Mouse (Mus musculus): Measurements from ENCODE around the gene Ppp6r3. TPM values are rescaled to one million over a fixed set of nuclear protein-coding genes. Genes with fewer than 3 reads are reported as not detected.

Gene Ppp6r3
- polyA plus RNA-seq, 1 experiment from 2014 or later: 44.9 TPM

DNA sequence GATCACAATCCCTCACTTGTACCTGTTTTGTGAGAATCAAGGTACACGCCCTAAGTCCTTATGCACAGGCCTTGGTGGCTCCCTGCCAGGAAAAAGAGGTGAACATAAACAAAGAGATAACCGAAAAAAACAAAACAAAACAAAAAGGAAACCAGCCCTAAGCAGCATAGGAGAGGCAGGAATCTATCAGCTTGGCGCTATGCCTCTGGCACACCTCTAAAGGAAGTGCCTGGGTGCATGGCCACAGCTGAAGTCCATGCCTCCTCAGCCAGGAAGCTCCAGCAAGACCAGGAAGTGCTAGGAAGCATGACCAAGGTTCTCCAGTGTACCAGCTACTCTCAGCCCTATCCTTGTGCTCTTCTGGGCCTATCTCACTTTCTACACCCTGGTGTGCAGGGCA is 126.3 kb downstream of the Ppp6r3 start:
- WGBS (ENCODE audit: missing documents): 84% methylated on average over 3 of the region's 3 CpGs
- no peak overlapping the region for H3K27ac ChIP-seq
- no peak overlapping the region for H3K4me3 ChIP-seq (ENCODE audit: inconsistent target)
- H3K79me2 ChIP-seq (ENCODE audit: inconsistent target): no peaks in the 10 kb centered on the region
- H3K36me3 ChIP-seq (ENCODE audit: inconsistent target): no peaks in the 10 kb centered on the region

DNA sequence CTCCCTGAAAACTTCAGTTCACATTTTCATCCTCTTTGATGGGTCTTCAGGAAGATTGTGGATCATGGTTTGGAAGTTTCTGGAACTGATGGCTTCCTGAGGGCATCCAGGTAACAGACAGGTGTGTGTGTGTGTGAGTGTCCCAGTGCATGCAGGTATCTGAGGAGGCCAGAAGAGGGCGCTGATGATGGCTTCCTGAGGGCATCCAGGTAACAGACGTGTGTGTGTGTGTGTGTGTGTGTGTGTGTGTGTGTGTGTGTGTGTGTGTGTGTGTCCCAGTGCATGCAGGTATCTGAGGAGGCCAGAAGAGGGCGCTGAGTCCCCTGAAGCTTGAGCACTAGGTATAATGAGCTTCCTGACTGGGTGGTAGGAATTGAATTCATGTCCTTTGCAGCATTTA is 128.2 kb downstream of the Ppp6r3 start:
- no peak overlapping the region for H3K4me3 ChIP-seq (ENCODE audit: inconsistent target)
- H3K27ac ChIP-seq: no peak overlapping the region
- no peaks in the 10 kb centered on the region for H3K79me2 ChIP-seq (ENCODE audit: inconsistent target)
- H3K36me3 ChIP-seq (ENCODE audit: inconsistent target): no peaks in the 10 kb centered on the region
- 90% methylated on average over 3 of the region's 3 CpGs for WGBS (ENCODE audit: missing documents)

DNA sequence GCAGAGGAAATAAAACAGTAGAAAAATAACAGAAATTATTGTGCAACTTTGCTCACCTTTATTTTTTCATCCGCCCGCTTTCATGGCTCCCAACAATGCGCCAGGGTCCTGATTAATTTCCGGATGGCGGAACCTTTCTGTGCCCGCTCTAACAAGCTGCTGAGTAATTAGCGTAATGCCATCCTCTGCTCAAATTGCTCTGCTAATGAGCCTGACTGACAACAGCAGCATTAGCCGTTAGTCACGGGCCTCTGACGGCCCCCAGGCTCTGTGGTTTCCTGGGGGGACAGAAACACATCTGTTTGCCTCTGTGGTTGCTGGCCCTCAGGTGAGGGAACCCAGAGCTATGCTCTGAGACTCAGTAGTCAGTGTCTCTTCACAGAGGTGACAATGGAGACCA is 134.5 kb downstream of the Ppp6r3 start:
- 66% methylated on average over 10 of the region's 10 CpGs for WGBS (ENCODE audit: missing documents)
- Histone ChIP-seq H3K79me2 (ENCODE audit: inconsistent target) (no peaks in the 10 kb centered on the region), H3K27ac (no peak overlapping the region), H3K36me3 (ENCODE audit: inconsistent target) (no peaks in the 10 kb centered on the region), H3K4me3 (ENCODE audit: inconsistent target) (no peak overlapping the region)

DNA sequence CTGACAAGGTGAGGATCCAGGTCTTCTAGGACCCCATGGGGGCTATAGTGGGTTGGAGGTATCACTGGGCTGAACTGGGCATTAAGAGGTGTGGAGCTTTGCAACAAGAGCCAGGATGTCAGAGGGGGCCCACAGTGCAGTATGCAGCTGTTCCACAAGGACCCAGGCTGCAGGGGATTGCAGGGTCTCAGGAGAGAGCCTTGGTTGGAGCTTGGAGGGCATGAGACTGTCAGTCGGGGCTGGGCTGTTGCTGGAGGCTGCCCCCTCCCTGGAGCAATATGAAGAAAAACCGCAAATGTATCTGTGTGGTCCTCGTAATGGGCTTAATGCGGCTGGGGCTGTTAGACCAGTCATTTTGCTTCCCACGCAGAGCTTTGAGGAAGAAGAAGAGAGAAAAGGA is 134.9 kb downstream of the Ppp6r3 start:
- no peak overlapping the region for H3K27ac ChIP-seq
- no peaks in the 10 kb centered on the region for H3K36me3 ChIP-seq (ENCODE audit: inconsistent target)
- no peak overlapping the region for H3K4me3 ChIP-seq (ENCODE audit: inconsistent target)
- 43% methylated on average over 5 of the region's 5 CpGs for WGBS (ENCODE audit: missing documents)
- H3K79me2 ChIP-seq (ENCODE audit: inconsistent target): no peaks in the 10 kb centered on the region

DNA sequence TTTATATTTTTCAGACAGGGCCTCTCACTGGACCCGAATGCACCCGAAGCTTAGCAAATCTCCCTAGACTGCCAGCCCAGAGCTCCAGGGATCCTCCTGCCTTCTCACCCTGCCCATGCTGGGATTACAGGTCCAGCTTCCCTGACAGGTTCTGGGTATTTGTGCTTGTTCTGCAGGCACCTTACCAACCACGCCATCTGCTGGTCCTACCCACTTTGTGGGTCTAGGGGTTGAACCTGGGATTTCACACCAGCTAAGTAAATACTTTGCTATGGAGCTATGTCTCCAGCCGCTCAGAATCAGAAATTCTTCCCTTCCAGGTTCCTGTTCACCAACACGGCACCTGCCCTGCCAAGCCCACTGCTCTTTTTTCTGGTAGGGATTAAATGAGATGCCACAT is 137.6 kb downstream of the Ppp6r3 start:
- 83% methylated on average over 5 of the region's 5 CpGs for WGBS (ENCODE audit: missing documents)
- no peak overlapping the region for H3K4me3 ChIP-seq (ENCODE audit: inconsistent target)
- no peaks in the 10 kb centered on the region for H3K36me3 ChIP-seq (ENCODE audit: inconsistent target)
- H3K27ac ChIP-seq: no peak overlapping the region
- no peaks in the 10 kb centered on the region for H3K79me2 ChIP-seq (ENCODE audit: inconsistent target)

DNA sequence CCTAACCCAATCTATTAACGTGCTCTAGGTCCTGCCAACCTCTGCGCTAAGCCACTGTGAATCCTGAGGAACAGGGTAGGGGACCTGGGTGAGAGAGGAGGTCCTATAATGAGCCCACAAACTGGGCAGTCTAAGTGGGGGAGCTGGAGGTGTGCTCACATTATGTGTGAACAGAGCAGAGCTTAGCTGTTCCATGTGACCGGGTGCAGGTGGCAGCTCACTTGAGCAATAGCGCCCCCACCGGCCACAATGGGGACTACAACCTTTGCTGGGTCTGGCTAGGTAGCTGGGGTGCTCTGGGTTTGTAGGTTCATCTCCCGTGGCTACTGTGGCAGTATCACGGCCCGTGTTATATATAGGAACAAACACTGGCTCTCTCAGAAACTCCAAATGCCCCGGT is 138.7 kb downstream of the Ppp6r3 start:
- Histone ChIP-seq H3K4me3 (ENCODE audit: inconsistent target) (no peak overlapping the region), H3K79me2 (ENCODE audit: inconsistent target) (no peaks in the 10 kb centered on the region), H3K36me3 (ENCODE audit: inconsistent target) (no peaks in the 10 kb centered on the region), H3K27ac (no peak overlapping the region)
- WGBS (ENCODE audit: missing documents): 63% methylated on average over 9 of the region's 9 CpGs

DNA sequence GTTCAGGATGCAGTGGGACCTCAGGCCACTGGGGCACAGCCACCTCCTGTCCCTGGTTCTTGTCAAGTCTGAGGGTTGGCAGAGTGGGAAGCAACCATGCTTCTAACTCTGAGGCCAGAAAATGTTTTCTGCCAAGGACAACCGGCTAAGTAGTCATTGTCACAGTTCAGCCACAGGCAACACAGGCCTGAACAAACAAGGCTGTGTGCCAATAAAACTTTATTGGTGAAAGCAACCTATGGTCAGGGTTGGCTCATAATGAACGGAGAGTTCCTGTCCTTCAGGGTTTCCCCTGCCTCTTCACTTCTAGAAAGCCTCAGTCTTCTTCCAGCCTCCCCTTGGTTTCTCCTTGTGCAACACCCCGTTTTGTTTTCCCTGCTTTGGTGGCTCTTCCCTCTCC is 139.7 kb downstream of the Ppp6r3 start:
- Histone ChIP-seq H3K4me3 (ENCODE audit: inconsistent target) (no peak overlapping the region), H3K36me3 (ENCODE audit: inconsistent target) (no peaks in the 10 kb centered on the region), H3K27ac (no peak overlapping the region), H3K79me2 (ENCODE audit: inconsistent target) (no peaks in the 10 kb centered on the region)
- 68% methylated on average over 3 of the region's 3 CpGs for WGBS (ENCODE audit: missing documents)

DNA sequence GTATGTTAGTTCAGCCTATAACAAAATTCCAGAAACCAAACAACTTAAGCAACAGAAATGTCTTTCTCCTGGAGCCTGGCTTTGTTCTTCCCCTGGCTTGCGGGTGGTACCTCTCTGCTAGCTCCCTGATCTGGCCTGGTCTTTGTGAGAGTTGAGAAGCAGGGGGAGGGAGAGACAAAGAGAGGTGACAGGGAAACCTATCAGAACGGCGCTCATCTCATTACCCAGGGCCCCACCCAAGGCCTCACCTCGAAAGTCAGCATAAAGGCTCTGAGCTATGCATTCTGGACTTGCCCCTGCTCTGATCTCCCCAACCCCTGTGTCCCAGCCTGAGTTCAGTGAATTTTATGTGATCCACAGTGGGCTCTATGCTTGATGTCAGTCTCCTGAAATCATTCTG is 140.9 kb downstream of the Ppp6r3 start:
- 77% methylated on average over 4 of the region's 4 CpGs for WGBS (ENCODE audit: missing documents)
- no peaks in the 10 kb centered on the region for H3K79me2 ChIP-seq (ENCODE audit: inconsistent target)

DNA sequence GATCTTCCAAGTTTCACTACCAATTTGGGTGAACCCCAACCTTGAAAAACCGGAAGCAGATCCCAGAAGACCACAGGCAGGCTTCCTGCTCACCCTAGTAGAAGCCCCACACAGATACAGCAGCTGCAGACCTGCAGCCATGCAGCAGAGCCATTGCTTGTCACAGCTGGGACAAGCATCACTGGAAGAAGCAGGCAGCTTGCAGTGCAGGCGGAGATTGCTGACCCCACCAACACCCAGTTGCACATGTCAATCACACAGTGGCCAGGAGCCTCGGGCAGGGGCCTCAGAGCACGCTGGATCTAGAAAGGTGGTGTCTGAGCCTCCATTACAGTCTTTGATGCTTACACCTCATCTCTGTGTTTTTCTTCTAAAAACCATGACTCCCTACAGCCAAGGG is 141.4 kb downstream of the Ppp6r3 start:
- Histone ChIP-seq H3K79me2 (ENCODE audit: inconsistent target) (no peaks in the 10 kb centered on the region), H3K27ac (no peak overlapping the region), H3K36me3 (ENCODE audit: inconsistent target) (no peaks in the 10 kb centered on the region), H3K4me3 (ENCODE audit: inconsistent target) (no peak overlapping the region)
- 71% methylated on average over 4 of the region's 4 CpGs for WGBS (ENCODE audit: missing documents)

More for the DNA sequence above, 140.9 kb downstream of the Ppp6r3 start:
- Histone ChIP-seq H3K27ac (no peak overlapping the region), H3K4me3 (ENCODE audit: inconsistent target) (no peak overlapping the region), H3K36me3 (ENCODE audit: inconsistent target) (no peaks in the 10 kb centered on the region)

DNA sequence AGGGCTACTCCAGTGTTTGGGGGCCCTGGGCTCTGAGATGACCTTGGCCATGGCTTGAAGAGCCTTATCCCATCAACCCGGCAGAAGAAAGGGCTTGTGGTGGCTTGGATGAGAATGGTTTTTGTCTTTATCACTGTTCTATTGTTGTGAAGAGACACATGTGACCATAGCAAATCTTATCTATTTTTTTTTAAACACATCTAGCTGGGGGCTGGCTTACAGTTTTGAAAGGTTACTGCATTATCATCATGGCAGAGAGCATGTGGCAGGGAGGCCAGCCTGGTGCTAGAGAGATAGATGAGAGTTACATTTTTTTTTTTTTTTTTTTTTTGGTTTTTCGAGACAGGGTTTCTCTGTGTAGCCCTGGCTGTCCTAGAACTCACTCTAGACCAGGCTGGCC is 143.6 kb downstream of the Ppp6r3 start:
- H3K4me3 ChIP-seq (ENCODE audit: inconsistent target): no peak overlapping the region
- 85% methylated on average over 2 of the region's 2 CpGs for WGBS (ENCODE audit: missing documents)

DNA sequence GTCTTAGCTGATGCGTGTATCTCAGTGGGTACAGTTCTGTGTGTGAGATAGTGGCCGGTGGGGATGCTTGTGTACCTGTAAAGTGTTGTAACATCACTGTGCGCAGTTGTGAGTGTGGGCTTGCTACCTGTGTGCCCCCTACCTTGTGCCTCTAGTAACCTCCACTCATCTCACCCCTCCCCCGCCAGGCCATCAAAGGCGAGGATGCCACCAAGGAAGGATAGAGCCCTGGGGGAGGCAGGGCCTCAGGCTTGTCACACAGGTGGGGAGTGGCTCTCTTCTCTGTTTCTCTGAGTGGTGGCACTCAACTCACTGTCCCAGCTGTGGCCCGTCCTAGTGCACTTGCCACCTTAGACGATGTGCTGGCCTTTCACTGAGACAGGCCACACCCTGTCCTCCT is 144.5 kb downstream of the Ppp6r3 start:
- no peak overlapping the region for H3K27ac ChIP-seq
- WGBS (ENCODE audit: missing documents): 88% methylated on average over 7 of the region's 7 CpGs
- no peaks in the 10 kb centered on the region for H3K79me2 ChIP-seq (ENCODE audit: inconsistent target)
- H3K4me3 ChIP-seq (ENCODE audit: inconsistent target): no peak overlapping the region
- no peaks in the 10 kb centered on the region for H3K36me3 ChIP-seq (ENCODE audit: inconsistent target)

More for the DNA sequence above, 143.6 kb downstream of the Ppp6r3 start:
- H3K27ac ChIP-seq: no peak overlapping the region
- H3K36me3 ChIP-seq (ENCODE audit: inconsistent target): no peaks in the 10 kb centered on the region
- no peaks in the 10 kb centered on the region for H3K79me2 ChIP-seq (ENCODE audit: inconsistent target)

DNA sequence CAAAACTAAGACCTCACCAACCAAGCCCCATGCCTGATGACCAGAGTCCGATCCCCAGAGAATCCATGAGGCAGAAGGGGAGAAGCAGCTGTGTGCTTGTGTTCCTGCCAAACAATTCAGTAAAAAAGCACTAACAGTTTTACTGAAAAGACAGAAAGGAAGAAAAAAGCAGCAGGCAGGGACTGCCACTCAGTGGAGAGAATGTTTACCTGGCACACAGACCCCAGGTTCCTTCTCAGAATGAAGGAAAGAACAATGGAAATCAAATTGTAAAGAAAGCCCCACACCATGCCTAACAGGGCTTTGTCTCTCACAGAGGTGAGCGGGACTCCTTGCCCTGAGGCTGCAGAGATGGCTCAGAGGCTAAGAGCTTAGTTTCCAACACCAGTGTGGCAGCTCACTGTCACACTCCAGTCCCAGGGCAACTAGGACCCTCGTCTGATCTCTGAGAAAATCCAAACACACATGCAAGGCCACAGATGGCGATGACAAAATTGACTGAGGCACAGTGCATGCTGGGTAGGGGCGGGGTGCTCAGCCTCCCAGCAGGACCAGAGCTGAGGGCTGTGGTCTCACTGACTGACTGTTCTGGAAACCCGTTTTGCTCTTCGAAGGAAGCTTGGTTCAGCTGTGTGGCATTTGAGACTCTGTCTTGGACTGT is 146.3 kb downstream of the Ppp6r3 start:
- no peaks in the 10 kb centered on the region for H3K36me3 ChIP-seq (ENCODE audit: inconsistent target)
- H3K27ac ChIP-seq: no peak overlapping the region
- no peak overlapping the region for H3K4me3 ChIP-seq (ENCODE audit: inconsistent target)
- no peaks in the 10 kb centered on the region for H3K79me2 ChIP-seq (ENCODE audit: inconsistent target)
- WGBS (ENCODE audit: missing documents): 90% methylated on average over 7 of the region's 7 CpGs

DNA sequence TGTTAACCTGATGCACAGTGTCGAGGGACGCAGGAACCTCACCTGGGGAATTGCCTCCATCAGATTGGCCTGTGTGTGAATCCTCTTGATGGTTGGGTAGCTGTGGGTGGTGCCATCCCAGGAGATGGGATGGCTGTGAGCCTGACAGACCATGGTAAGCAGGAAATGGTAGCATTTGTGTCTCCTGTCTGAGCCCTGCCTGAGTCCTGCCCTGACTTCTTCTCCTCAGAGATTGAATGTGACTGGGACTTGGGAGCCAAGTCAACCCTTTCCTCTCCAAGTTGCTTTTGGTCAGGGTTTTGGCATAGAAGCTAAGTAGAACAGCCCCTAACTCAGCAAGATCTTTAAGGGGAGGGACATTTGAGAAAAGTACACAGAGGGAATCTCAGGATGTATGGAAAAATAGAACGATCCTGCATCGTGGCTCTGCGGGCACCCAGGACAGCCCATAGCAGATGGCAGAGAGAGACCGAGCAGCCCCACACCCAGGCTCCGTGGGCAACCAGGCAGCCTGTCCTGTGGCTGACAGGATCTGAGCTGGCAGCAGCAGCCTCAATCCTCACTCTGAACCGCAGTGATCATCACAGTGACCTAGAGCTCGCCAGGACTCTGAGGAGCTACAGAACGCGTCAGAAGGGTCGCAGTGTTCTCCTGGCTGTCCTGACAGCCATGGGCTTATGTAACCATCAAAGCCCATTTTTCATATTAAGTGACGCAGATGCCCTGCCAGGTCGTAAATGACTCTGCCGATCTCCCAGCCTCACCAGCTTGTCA is 147.3 kb downstream of the Ppp6r3 start:
- Histone ChIP-seq H3K27ac (no peak overlapping the region), H3K79me2 (ENCODE audit: inconsistent target) (no peaks in the 10 kb centered on the region), H3K36me3 (ENCODE audit: inconsistent target) (no peaks in the 10 kb centered on the region), H3K4me3 (ENCODE audit: inconsistent target) (no peak overlapping the region)
- WGBS (ENCODE audit: missing documents): 92% methylated on average over 15 of the region's 15 CpGs

DNA sequence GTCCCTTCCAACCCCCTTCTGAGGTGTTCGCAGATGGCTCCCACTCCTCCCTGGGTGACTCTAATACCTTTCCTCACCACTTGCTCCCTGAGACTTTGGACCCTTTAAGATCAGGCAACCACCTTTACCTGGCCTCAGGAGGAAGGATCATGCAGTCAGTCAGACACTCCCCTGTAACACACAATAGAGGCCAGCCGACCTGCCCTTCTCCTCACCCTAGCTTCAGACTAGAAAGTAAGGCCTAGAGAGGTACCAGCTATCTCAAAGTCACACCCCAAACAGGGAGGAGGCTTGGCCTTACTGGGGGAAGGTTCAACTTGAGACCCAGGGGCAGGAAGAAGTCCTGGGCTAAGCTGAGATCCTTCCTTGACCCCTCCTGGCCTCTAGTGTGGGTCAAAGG is 151.3 kb downstream of the Ppp6r3 start:
- H3K36me3 ChIP-seq (ENCODE audit: inconsistent target): no peaks in the 10 kb centered on the region
- H3K27ac ChIP-seq: no peak overlapping the region
- 89% methylated on average over 2 of the region's 2 CpGs for WGBS (ENCODE audit: missing documents)
- H3K4me3 ChIP-seq (ENCODE audit: inconsistent target): no peak overlapping the region
- H3K79me2 ChIP-seq (ENCODE audit: inconsistent target): no peaks in the 10 kb centered on the region

DNA sequence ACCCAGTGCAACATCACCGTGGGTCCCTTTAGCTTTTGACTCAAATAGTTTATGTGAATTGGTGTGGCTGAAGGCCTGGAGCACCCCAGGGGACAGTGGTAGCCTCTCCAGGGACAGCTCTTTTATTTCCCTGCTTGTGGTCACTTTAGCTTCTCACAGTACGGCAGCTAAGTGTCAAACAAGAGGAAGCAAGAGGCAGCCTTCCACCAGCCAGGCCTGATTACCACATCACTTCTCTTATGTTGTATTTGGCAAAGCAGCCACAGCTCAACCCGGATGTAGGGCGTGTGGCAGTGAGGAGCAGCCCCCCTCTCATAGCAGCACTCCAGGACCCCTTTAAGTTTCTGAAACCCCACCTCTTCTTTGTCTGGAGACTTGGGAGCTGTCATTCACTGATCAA is 152.6 kb downstream of the Ppp6r3 start:
- Histone ChIP-seq H3K4me3 (ENCODE audit: inconsistent target) (no peak overlapping the region), H3K79me2 (ENCODE audit: inconsistent target) (no peaks in the 10 kb centered on the region), H3K27ac (0 out of 2 replicates have a peak overlapping the region, but pooled peaks have one; percentile 5), H3K36me3 (ENCODE audit: inconsistent target) (no peaks in the 10 kb centered on the region)
- 18% methylated on average over 4 of the region's 4 CpGs for WGBS (ENCODE audit: missing documents)

All from macrophage (primary cell).